Mouse (Mus musculus): ENCODE results near the gene Sgk2.

DNA sequence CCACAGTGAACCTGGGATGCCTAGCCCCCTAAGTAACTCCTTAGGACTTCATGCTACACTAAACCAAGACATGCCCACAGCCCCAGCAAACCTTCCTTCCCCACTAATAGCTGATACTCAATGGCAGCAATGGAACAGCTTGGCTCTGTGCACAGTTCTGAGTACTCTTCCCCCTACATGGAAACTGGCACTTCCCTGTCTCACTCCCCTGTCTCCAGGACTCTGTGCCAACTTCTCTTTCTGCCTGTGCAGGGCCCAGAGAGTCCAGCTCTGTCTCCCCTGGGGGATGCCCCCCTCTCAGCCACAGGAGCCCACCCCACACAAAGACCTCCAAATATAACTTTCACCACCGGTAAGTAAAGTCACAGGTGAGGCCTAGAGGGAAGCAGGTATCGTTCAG, 20.4 kb upstream of the Sgk2 start:
- TF ChIP-seq CTCF (IDR thresholded peaks at IDR 0.05; ENCODE audit: borderline replicate concordance, insufficient read depth, low read length), result no peak
- TF ChIP-seq POLR2A (IDR thresholded peaks at IDR 0.05; ENCODE audit: low read depth, low read length), result no peak
